Mouse (Mus musculus): ENCODE results near the gene Suco.
A peak's percentile ranks its signal among the peaks of the same experiment; 100 is the strongest.

Gene Suco

DNA sequence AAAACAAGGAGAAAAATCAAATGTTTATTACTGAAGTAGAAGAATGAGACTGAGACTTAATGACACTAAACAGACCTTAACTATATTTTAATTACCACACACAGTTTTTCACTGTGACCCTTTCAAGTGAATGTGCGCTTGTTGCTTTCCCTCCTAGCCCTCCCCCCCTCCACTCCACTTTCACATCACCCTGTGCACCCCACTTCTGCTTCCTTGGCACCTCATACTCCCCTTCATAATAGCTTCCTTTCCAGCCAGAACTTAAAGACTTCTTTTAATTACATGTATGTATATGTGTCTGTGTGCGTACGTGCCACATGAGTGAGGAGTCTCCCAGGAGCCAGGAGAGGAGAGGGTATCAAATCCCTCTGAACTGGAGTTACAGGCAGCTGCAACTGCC lies 12.3 kb upstream of the Suco start:
- DNase-seq: no peak

DNA sequence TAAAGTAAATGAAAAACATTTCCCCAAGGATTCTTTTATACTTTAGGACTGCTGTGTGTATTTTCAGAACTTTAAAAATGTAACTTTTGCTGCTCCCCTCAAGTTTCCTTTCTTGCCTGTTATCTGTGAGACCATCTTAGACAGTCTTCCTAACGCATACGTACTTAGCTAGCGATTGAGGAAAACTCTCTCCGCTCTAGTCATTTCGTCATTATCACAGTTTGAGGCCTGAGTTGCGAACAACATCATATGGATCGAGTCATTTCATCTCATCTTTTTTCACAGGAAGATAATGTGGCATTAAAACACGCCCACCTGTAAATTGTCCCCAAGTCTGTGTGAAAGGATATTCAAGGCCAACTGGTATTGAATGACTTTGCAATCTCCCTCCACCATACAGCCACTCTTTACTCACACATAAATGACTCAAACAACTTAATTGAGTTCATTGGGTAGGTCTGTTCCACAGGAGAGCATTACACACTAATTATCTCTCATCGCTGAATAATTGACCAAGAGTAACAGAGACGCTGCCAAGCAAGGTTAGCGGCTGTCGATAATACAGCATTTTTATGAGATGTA lies 11.3 kb upstream of the Suco start:
- no peak for DNase-seq

DNA sequence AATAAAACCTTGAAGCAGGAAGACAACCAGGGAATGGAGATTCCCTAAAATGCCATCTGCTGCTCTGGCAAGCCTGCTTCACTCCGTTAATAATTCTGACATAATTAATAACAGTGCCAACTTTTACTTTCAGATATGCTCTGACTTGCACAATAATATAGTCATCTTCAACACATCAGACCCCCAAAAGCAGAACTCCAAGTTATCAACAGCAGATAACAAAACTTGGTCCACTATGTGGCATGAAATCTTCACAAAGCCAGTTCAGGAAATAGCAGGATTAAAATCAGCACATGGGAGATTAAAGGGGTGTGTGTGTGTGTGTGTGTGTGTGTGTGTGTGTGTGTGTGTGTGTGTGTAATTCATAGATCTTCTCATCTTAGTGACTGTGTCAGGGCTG lies 9.3 kb upstream of the Suco start:
- DNase-seq: no peak

DNA sequence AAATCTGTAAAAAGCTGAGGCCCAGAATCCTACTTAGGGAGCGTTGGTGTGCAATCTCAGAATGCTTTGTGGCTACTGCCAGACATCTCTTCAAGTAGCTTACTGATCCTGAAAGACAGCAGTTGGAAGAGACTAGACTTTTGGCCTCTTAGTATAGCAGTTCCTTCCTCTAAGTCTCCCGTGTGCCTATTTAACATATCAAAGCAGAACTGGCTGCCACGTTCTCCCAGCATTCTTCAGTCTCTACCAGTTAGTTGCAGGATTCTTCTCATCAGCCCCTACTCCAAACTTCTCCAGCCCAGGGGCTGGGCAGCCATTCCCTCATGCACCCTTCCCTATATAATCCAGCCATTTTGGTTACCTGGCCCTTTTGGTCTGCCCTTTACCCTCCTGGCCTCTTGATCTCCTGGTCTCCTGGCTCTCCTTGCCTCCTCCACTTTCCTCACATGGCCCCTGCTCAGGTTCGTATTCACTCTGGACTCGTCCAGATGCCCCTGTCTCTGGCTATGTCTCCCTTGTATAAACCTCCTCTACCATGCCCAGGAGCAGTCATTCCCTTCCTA lies 1.2 kb upstream of the Suco start:
- DNase-seq: peak; percentile 6

DNA sequence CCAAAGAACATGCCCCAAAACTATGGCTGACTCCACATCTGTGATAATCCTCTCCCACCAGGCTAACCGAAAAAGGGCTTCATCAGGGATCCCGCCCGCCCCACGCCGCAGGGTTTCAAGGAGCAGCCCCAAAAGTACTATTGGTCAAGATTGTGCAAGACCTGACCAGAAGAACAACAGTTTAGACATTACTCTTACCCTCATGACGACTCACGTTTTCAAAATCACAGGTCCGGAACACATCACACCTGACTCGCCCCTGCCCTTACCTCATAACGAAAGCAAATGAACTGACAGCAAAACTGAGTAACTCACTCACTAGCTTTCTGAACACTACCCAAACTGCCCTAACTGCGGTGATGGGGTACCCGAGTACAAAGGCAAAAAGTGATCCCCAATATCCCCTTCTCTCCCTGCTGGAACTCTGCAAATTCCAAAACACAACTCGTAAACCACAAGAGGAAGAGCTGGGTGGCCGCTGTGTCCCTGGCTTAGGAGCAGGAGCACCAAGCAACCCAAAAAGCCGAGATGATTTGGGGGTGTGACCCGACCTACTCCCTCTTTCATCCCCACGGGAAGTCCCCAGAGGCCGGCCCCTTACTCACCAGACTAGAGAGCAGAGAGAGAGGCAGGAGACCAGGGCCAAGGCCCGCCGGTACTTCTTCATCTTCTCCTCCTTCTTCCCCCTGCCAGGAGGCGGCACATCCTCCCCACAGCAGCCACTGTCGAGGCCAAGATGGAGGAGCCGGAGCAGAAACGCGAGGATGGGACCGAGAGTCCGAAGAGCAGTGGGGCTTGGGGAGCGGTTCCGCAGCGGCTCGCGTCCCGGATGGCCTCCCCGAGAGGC lies 553 bp downstream of the Suco start:
- peak; percentile 33 for DNase-seq

DNA sequence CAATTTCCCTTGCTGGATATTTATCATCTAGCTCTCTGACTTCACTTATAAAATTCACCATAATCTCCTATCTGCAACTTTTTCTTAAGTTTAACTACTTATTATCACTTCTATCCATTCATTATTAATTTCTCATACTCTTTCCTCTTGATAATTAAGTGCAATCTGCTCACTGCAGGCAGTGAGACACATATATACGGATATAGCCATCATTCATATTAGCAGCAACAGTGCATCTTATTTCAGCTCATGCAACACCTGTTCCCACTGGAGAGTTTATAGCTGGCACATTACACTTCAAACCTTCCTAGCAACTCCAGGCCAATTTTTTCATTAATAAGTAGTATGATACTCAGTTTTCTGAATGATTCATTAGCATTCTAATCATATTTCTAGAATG lies 7.1 kb downstream of the Suco start:
- no peak for DNase-seq

DNA sequence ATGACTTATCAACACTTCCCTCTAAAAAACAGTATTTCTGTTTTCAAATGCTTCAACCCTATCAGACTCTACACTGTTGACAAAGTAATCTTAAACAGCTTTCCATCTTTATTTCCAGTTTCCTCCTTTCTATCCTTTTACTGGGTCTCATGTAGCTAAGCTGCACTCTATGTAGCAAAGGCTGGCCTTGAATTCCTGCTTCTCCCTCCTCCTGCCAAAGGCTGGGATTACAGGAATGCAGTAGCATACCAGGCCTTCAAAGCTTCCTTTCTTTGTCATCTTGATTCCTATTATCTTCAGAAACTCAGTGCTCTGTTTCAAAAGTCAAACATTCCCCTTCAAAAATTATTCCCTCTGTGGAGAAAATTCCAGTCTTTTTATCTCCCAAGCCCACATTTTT lies 8.1 kb downstream of the Suco start:
- no peak for DNase-seq

DNA sequence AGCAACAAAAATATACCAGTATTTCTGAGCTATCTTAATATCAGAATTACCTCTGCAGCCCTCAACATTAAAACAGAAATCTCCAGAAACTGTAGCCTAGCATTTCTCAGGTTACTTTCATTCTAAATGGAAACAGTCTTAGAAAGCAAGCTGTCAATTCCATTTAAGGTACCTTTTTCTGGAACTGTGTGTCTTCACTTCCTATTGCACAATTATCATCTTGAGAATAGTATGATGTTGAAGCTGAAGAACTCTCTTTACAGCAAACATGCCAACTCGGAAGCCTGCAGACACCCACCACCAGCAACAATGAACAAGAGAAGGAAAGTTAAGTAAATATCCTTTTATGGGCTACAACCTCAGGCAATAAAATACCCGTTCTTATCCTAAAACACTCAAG lies 12.7 kb downstream of the Suco start:
- no peak for DNase-seq

DNA sequence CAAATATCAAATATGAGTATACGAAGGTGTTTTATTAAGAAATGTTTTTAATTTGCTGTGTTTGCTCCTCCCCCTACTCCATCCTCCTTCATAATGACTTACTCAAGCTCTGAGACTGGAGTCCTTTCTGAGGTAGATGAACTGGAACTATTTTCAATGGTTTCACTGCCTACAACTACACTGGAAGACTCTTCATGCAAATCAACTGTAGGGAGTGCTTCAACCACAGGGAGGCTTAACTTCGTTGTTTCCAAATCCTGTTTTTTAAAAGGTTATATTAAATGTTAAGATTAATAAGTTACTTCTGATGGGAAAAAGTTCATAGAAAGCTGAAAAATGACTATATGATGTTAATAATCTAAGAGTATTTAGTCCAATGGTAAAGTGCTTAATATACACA lies 17.2 kb downstream of the Suco start:
- DNase-seq: no peak

DNA sequence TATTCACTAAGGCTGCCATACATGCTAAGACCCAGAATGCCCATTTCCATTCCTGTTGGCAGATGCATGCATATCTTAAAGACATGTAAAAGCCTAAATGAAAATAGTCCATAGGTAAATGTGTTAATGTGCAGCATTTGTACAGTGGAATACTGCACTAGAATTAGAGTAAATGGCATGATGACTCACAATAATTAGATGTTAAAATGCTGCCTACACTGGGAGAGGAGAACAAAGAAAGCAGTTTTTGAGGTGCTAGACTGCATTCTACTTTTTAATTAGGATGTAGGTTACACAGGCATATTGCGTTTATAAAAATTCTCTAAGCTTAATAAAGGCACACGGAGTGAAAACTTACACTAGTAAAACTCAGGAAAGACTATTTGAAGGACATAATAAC lies 49.8 kb downstream of the Suco start:
- DNase-seq: no peak

DNA sequence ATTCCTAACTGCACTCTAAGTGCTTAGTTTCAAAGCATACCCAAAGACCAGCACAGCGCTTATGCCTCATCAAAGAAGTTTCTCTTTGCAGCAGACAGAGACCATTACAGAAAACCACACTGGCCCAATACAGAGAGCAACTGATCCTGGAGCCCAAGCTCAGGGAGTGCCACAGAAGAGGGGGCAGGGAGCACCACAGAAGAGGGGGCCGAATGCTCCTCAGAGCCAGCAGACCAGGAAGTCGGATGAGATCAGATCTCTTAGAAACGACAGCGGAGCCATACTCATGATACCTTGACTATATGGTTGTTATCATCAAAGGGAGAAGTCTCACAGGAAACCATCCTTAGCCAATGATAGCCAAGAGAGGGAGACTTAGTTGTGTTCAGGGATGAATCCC lies 67.1 kb downstream of the Suco start:
- no peak for DNase-seq

DNA sequence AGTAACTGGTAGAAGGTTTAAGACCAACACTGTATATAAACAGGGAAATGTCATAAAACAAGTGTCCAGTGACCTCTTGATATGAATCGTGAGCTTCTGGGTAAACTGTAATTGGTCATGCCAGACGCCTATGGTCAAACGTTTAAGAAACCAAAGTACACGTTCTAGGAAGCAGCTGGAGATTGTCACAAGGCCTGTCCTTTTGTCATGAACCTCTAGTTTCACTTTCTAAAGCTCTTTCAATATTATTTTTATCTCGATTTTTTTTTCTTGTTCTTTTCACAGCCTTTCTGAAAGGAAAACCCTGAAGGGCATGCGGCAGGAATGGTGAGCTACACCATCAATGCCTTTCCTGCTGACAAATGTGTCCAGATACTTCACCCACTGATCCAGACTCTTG lies 67.5 kb downstream of the Suco start:
- DNase-seq: no peak

DNA sequence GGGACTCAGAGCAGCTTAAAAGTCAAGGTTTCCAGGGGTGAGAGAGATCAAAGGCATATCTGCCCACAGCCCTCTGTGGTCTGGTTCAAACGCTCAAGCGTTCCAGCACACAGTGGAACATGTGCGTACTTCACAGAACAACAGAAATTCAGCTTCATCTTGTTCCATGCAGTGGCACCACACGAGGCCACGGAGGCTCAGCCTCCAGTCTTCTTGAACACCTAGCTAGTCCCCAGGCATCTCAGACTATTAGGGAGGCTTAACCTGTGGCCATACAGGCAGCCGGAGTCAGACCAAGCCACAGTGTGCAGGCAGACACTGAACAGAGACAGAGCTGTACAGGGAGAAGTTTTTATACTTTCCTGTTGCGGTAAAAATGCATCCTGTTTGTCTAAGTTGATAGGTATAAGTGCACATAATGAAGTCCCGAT lies 71.9 kb downstream of the Suco start:
- no peak for DNase-seq

DNA sequence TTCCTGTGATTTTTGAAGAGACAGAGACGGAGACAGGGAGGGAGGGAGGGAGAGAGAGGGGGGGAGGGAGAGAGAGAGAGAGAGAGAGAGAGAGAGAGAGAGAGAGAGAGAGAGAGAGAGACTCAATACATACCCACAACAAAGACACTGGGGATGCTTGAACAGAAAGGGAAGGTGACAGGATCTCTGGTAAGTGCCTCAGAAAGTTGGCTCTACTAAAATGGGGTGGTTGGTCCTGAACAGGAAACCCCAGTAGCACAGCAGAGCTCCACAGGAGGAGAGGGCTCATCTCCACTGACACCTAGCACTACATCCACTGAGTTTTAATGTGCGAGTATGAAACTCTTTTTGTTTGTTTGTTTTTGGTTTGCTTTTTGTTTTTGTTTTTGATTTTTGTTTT lies 75.2 kb downstream of the Suco start:
- DNase-seq: no peak

DNA sequence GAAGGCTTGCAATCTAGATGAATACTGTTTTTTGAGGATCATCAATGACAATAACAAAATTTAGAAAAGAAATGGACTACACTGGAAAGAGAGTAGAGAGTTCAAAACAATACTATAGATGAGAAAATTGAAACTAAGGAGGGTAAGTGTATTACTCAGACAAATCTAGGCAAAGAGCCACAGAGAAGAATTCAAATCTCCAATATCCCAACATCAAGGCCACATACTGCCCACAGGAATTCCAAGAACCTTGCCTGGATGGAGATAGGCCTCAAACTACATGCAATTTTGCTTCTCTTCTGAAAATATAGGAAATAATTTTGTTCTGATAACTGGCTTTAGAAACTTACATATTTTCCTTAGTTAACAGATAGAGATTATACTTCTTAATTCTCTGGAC lies 76.2 kb downstream of the Suco start:
- no peak for DNase-seq

DNA sequence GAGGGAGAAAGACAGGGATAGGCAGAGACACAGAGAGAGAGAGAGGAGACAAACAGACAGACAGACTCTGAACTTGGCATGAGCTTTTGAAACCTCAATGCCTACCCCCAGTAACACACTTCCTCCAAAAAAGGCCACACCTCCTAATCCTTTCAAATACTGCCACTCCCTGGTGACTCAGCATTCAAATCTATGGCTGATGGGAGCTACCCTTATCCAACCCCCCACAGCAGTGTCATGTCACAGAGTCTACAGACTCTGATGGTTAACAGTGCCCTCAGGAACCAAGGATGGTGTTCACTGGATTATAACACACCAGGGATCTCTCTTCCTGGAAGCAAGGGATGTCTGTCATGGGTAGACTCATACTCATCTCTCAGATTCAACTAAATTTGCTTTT lies 76.7 kb downstream of the Suco start:
- DNase-seq: no peak

DNA sequence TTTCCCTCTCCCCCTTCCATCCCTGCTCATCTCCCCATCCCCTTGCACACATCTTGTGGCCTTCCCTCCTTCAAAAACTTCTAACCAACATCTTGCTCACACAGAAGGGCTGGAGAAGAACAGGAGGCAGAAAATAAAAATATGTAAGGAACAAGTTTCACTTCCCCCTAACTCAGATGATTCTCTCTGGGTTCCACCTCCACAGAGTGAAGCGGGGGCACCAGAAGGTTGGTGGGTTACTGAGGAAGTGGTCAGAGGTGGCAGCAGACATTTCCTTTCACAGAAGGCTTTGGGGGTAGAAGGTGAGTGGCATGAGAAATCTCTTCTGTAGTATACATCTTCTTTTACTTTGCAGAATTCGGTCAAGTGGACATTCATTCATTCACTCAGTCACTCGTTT lies 77.6 kb downstream of the Suco start:
- no peak for DNase-seq

DNA sequence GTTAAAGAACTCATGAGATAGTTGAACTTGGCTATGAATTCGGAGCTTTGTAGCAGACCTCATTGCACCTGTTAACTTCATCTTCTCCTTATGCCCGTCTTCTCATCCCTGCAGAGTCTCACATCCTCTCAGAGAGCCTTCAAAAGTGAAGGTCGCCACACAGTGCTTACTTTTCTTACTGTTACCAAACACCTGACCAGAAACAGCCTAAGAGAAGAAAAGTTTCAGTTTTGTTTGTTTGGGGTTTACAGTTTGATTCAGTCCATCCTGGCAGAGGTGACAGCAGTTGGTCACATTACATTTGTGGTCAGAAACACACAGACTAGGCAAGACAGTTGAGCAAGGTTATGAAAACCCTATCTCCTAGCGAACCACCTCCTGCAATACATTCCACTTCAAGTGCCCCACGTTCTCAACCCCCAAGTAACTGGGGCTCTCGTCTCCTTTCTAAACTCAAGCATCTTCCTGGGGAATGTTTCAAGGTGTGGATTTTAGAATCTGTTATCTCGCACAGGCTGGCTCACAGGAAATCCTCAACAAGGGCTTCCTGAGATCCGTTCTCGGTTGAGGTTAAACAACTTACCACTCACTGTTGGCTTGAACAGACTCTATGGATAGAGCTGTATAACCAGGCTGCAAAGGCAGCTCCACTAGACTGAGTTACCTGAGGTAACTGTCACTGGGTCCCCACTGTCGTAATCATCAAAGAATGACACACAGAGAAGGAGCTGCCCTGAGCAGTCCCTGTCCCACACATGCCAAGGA lies 81.9 kb downstream of the Suco start:
- DNase-seq: no peak

DNA sequence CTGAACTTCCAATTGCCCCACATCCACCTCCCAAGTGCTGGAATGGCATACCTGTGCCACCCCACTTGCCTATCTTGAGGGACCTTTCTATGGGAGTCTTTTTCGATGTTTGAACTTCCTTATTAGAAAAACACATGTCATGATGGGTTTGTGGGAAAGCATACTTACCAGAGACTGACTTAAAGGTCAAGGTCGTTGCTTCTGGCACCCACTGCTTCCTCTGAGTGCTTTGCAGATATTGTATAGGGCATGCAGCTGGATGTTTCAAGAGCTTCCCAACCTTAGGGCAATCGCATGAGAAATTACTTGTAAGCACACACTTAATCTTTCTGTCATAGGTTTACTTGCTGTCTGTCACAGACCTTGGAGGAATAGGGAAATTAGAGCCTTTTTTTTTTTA lies 83.2 kb downstream of the Suco start:
- DNase-seq: no peak

DNA sequence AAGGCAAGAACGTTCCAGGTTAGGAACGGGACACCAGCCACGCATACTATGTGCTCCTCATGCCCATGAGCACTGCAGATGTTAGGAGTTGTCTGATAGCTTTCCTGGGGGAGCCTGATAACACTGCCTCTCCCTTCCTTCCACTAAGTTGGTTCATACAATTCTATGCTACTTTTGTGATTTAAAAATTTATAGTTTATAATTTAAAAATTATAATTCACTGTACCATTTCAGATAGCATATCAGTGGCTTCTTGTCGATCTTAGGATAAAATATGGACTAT lies 83.9 kb downstream of the Suco start:
- no peak for DNase-seq

DNA sequence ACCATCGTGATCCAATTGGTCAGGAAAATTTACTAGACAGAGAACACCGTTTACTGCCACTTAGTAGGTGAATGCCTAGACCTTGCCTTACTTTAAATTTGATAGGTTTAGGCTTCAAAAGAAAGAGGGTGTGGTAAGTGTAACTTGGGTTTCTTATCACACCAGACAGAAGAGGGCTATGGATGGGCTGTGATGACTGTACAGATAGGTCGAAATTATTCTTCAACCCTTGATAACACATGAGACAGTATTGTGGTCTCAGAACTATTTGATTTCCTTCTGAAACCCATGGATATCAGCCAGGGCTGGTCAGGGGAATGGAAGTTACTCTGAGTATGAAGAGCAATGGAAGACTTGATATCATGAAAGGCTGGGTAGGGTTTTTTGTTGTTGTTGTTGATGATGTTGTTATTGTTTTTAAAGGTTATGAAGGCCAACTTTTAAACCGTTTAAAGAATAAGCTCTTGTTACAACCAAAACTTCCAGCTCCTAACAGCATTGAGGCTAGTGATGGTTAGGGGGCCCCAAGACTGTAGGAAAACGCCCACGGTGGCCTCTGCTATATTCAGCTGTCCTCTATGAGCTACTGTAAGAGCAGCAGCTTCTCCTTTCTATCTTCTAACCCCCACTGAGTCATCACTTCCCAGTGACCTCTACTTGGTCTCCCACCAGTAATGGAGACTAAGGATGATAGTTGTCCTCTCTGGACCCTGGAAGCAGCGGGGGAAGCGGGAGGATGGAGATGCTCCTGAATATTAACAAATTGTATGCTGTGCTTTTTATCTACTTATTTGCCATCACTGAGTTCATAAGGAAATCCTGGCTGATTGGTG lies 84.4 kb downstream of the Suco start:
- DNase-seq: no peak

DNA sequence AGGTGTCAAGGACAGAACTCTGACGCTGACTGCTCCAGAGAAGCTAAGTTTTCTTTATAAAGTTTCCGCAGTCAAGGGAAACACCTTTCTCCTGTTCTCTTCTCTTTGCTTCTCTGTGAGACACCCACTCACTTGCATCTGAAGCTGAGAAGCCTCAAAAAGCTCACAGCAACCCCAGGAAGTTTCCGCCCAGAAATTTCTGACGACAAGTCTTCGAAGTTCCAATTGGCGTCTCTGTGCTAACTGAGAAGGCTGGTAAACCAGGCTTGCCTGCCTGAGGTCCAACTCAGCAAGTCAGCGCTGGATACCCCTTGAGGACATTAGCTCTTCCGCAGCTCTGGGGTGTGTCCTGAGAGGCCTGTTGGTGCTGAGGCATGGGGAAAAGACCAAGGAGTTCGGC lies 88.1 kb downstream of the Suco start, which contains the start of gene Fasl:
Gene Fasl (minus strand): TSS at position 157 of the 400 bp plus-strand sequence.
- DNase-seq: no peak

DNA sequence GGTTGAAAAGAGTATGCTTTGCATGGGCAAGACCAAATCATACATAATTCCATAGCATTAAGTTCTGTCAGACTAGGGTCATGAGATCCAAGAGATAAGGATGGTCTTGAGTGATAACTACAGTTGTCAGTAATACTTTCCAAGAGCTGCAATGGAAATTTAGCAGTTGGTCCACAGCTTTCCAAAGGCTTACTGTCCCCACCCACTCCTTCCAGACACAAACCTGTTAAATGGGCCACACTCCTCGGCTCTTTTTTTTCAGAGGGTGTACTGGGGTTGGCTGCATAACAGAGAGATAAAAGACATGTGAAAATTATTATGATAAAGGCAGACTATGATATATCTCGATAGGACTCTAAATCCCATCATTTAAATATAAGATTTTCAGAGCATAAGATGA lies 93.8 kb downstream of the Suco start:
- DNase-seq: no peak

Measured in kidney, adult 11 months (tissue).